Comparison of ENCODE assay signal across 10 mouse cellular contexts in genomic region chr2:51982288-51982687, GRCm38 (mm10). TPM values are rescaled to one million over a fixed set of nuclear protein-coding genes. Genes with fewer than 3 reads are reported as not detected.
A peak's percentile ranks its signal among the peaks of the same experiment; 100 is the strongest.
DNase-seq lines count a peak whose midpoint lies in the region; ATAC-seq and TF ChIP-seq lines count a peak whose summit lies in the region.
"Had no signal": no experiment of that assay in that cellular context is flagged by ENCODE, and none has a peak within 500 bp of the region (broad histone marks: within the 10 kb centered on the region; RNA-seq: fewer than 3 reads in every experiment).

No protein-coding gene starts in this region.

- H3K36me3 ChIP-seq in heart, embryonic 11.5 days (ENCODE audit: control insufficient read depth, insufficient read depth, low read length): no peaks in the 10 kb centered on the region
- H3K36me3 ChIP-seq in spleen, adult 2 months (ENCODE audit: control insufficient read depth, insufficient read depth, low read length): no peaks in the 10 kb centered on the region
- H3K36me3 ChIP-seq in liver, embryonic 16.5 days (ENCODE audit: control insufficient read depth, insufficient read depth): no peaks in the 10 kb centered on the region
- H3K36me3 ChIP-seq in stomach, embryonic 16.5 days (ENCODE audit: control insufficient read depth, insufficient read depth, low read length): no peaks in the 10 kb centered on the region
- H3K36me3 ChIP-seq: hindbrain, embryonic 12.5 days had no signal

- H3K9me3 ChIP-seq in heart, embryonic 11.5 days (replicated peaks; ENCODE audit: control insufficient read depth, low read length): peaks cover 6% of the 10 kb centered on the region; the same call in 1 of the 2 replicates
- H3K9me3 ChIP-seq in liver, embryonic 16.5 days (replicated peaks; ENCODE audit: control insufficient read depth, low read length): no peaks in the 10 kb centered on the region
- no peaks in the 10 kb centered on the region for H3K9me3 ChIP-seq in stomach, embryonic 16.5 days (replicated peaks; ENCODE audit: control insufficient read depth, low read length)

- no peak for ATAC-seq in heart, embryonic 11.5 days (replicated peaks; ENCODE audit: insufficient number of reproducible peaks, low FRiP score, low TSS enrichment)
- no peak for ATAC-seq in liver, embryonic 16.5 days (ENCODE audit: low read depth)
- no peak for ATAC-seq in stomach, embryonic 16.5 days (ENCODE audit: insufficient read depth, low FRiP score)

- TF ChIP-seq POLR2A in spleen, adult 2 months (IDR thresholded peaks at IDR 0.05; ENCODE audit: low read depth, low read length): no peak

- peak overlapping the region; percentile 57 for H3K27ac ChIP-seq in heart, embryonic 11.5 days (ENCODE audit: low read depth, low read length)
- no peak overlapping the region for H3K27ac ChIP-seq in spleen, adult 2 months (ENCODE audit: insufficient read depth, low read length)
- H3K27ac ChIP-seq in liver, embryonic 16.5 days (ENCODE audit: low read length): no peak overlapping the region
- no peak overlapping the region for H3K27ac ChIP-seq in stomach, embryonic 16.5 days (ENCODE audit: low read length)
- H3K27ac ChIP-seq: hindbrain, embryonic 12.5 days had no signal

- no peak for TF ChIP-seq CTCF in spleen, adult 2 months (IDR thresholded peaks at IDR 0.05; ENCODE audit: extremely low read depth, insufficient read depth, insufficient read length, insufficient replicate concordance)

- H3K4me1 ChIP-seq in heart, embryonic 11.5 days (ENCODE audit: control insufficient read depth, insufficient read depth, low read length): no peaks in the 10 kb centered on the region
- no peaks in the 10 kb centered on the region for H3K4me1 ChIP-seq in spleen, adult 2 months (ENCODE audit: control insufficient read depth, insufficient read depth, insufficient read length)
- H3K4me1 ChIP-seq in liver, embryonic 16.5 days (ENCODE audit: control insufficient read depth, low read depth, low read length): no peaks in the 10 kb centered on the region
- H3K4me1 ChIP-seq in stomach, embryonic 16.5 days (ENCODE audit: control insufficient read depth, insufficient read depth, low read length): peaks cover 8% of the 10 kb centered on the region; the same call in 1 of the 2 replicates

- no peak overlapping the region for H3K9ac ChIP-seq in heart, embryonic 11.5 days (ENCODE audit: low read depth, low read length)
- no peak overlapping the region for H3K9ac ChIP-seq in liver, embryonic 16.5 days (ENCODE audit: low read depth, low read length)
- no peak overlapping the region for H3K9ac ChIP-seq in stomach, embryonic 16.5 days (ENCODE audit: low read length)
- H3K9ac ChIP-seq: hindbrain, embryonic 12.5 days had no signal

- peak overlapping the region; percentile 20; the same call in 1 of the 2 replicates for H3K4me2 ChIP-seq in heart, embryonic 11.5 days
- peak overlapping the region; percentile 45 for H3K4me2 ChIP-seq in liver, embryonic 16.5 days (ENCODE audit: low read depth, low read length)
- H3K4me2 ChIP-seq in stomach, embryonic 16.5 days (ENCODE audit: low read depth, low read length): 0 out of 2 replicates have a peak overlapping the region, but pooled peaks have one; percentile 27

- DNase-seq in heart, postnatal 4 days: no peak
- peak in 1 of 2 experiments; percentile 12 for DNase-seq in spleen, adult 2 months (ENCODE audit: low read depth in 1 of 2, low spot score in 2 of 2)
- DNase-seq in spleen, postnatal 10 days (ENCODE audit: low spot score in 2 of 2): no peak
- DNase-seq in left cerebral cortex, postnatal 36 days (ENCODE audit: low spot score in 2 of 2): no peak
- DNase-seq in ovary, postnatal 36 days (ENCODE audit: low spot score): no peak

- 49% methylated on average over 13 of the region's 13 CpGs for WGBS in heart, embryonic 11.5 days (ENCODE audit: insufficient replicate concordance)
- WGBS in spleen, adult 2 months: 31% methylated on average over 13 of the region's 13 CpGs
- 26% methylated on average over 13 of the region's 13 CpGs for WGBS in liver, embryonic 16.5 days (ENCODE audit: insufficient replicate concordance)
- 63% methylated on average over 13 of the region's 13 CpGs for WGBS in stomach, embryonic 16.5 days

- H3K4me3 ChIP-seq in heart, embryonic 11.5 days (ENCODE audit: low read depth, low read length): no peak overlapping the region
- peak overlapping the region; percentile 39 for H3K4me3 ChIP-seq in spleen, adult 2 months (ENCODE audit: extremely low read depth, insufficient read depth, insufficient read length)
- H3K4me3 ChIP-seq in liver, embryonic 16.5 days (ENCODE audit: low read depth, low read length): peak overlapping the region; percentile 36
- no peak overlapping the region for H3K4me3 ChIP-seq in stomach, embryonic 16.5 days (replicated peaks; ENCODE audit: low read length)
- H3K4me3 ChIP-seq: hindbrain, embryonic 12.5 days had no signal

- no peaks in the 10 kb centered on the region for H3K27me3 ChIP-seq in heart, embryonic 11.5 days (ENCODE audit: control insufficient read depth, insufficient read depth, low read length)
- no peaks in the 10 kb centered on the region for H3K27me3 ChIP-seq in spleen, adult 2 months (ENCODE audit: control insufficient read depth, insufficient read depth, low read length)
- H3K27me3 ChIP-seq in liver, embryonic 16.5 days (ENCODE audit: control insufficient read depth, insufficient read depth, low read depth, low read length): no peaks in the 10 kb centered on the region
- H3K27me3 ChIP-seq in stomach, embryonic 16.5 days (ENCODE audit: control insufficient read depth, insufficient read depth, low read length): no peaks in the 10 kb centered on the region
- H3K27me3 ChIP-seq: hindbrain, embryonic 12.5 days had no signal

- intact Hi-C loops in left cerebral cortex, postnatal 36 days (cut with DNase I): no loop called here

RNA-seq across cellular contexts. Expression of gene Nmi, which starts 9.0 kb away (rescaled TPM):
- polyA plus RNA-seq in heart, embryonic 11.5 days (2014; fragmentation: Nextera tagmentation; extraction: Ambion mirVana): 12.6 and 12.7 TPM in 2 replicates
- 1 to 10 TPM; 7.0 to 7.5 TPM for total RNA-seq in heart, postnatal 4 days (2021)
- 2.7 and 3.7 TPM in 2 replicates for polyA plus RNA-seq in spleen, adult 2 months (2012; rRNA removed)
- 9.4 and 10.3 TPM in 2 replicates for polyA plus RNA-seq in liver, embryonic 16.5 days (2015; fragmentation: Nextera tagmentation; extraction: Ambion mirVana)
- polyA plus RNA-seq in stomach, embryonic 16.5 days (2015; fragmentation: Nextera tagmentation; extraction: Ambion mirVana): 18.7 and 22.4 TPM in 2 replicates
- 1 to 10 TPM; 1.4 to 2.2 TPM for total RNA-seq in left cerebral cortex, postnatal 36 days (2021)

RNA-seq across cellular contexts. Expression of gene Rbm43, which starts 47.3 kb away (rescaled TPM):
- 11.6 and 14.4 TPM in 2 replicates for polyA plus RNA-seq in heart, embryonic 11.5 days (2014; fragmentation: Nextera tagmentation; extraction: Ambion mirVana)
- total RNA-seq in heart, postnatal 4 days (2021): 1 to 10 TPM; 8.6 to 9.2 TPM
- polyA plus RNA-seq in spleen, adult 2 months (2012; rRNA removed): 11.3 and 16.7 TPM in 2 replicates
- 17.8 and 20.8 TPM in 2 replicates for polyA plus RNA-seq in liver, embryonic 16.5 days (2015; fragmentation: Nextera tagmentation; extraction: Ambion mirVana)
- polyA plus RNA-seq in stomach, embryonic 16.5 days (2015; fragmentation: Nextera tagmentation; extraction: Ambion mirVana): 15.1 and 16.5 TPM in 2 replicates
- 10 to 100 TPM; 14.8 to 17.7 TPM for total RNA-seq in left cerebral cortex, postnatal 36 days (2021)

RNA-seq across cellular contexts. Expression of gene Tnfaip6, which starts 55.5 kb away (rescaled TPM):
- 3.7 and 4.9 TPM in 2 replicates for polyA plus RNA-seq in heart, embryonic 11.5 days (2014; fragmentation: Nextera tagmentation; extraction: Ambion mirVana)
- total RNA-seq in heart, postnatal 4 days (2021): 1 to 10 TPM; 4.2 to 4.4 TPM
- 0.07 TPM in 1 of 2 replicates, not detected in the other for polyA plus RNA-seq in spleen, adult 2 months (2012; rRNA removed)
- 0.08 and 0.20 TPM in 2 replicates for polyA plus RNA-seq in liver, embryonic 16.5 days (2015; fragmentation: Nextera tagmentation; extraction: Ambion mirVana)
- polyA plus RNA-seq in stomach, embryonic 16.5 days (2015; fragmentation: Nextera tagmentation; extraction: Ambion mirVana): 4.2 and 4.8 TPM in 2 replicates
- total RNA-seq in left cerebral cortex, postnatal 36 days (2021): 1 to 10 TPM; 6.0 to 8.4 TPM
- polyA plus RNA-seq: adrenal gland, adult 2 months had no signal

Comparison
In these comparisons a context has a peak if more than half of its experiments do, and no peak if none do; other contexts are left out.
1. H3K4me3 ChIP-seq: peak in spleen, adult 2 months (single experiment) and liver, embryonic 16.5 days (single experiment); none in heart, embryonic 11.5 days (single experiment) and stomach, embryonic 16.5 days (single experiment).
2. Peak in every context shown above with its lines, with median percentiles within 50 percentile points of each other: H3K4me2 ChIP-seq.